Mouse (Mus musculus) lung, postnatal 0 days (tissue): ENCODE results near the gene Ttll12. TPM values are rescaled to one million over a fixed set of nuclear protein-coding genes. Genes with fewer than 3 reads are reported as not detected.

Experiments
- ATAC-seq: fragments of 200-750 bp; cut with Nextera tagmentation; 2 replicates; pipeline ENCODE4 v1.8.0; 2017; ENCODE audit warnings: moderate library complexity
- DNase-seq: peaks from one replicate; pipeline ENCODE4 v3.0.0-alpha.2; 2016; ENCODE audit warnings: low spot score
- H3K27ac ChIP-seq: fragments of 300-500 bp; sonication (generic); 2 replicates; pipeline ENCODE4 v1.5.1; 2014; ENCODE audit warnings: antibody characterized with exemption, mild to moderate bottlenecking, low read length, mixed read lengths
- H3K27me3 ChIP-seq: fragments of 300-500 bp; sonication (generic); replicated peaks from 2 replicates; pipeline ENCODE4 v1.6.1; 2014; ENCODE audit warnings: low read length, mixed read lengths; ENCODE audit not compliant: insufficient read depth
- H3K36me3 ChIP-seq: fragments of 300-500 bp; sonication (generic); 2 replicates; pipeline ENCODE4 v1.6.1; 2014; ENCODE audit warnings: low read length, mixed read lengths; ENCODE audit not compliant: insufficient read depth
- H3K4me1 ChIP-seq: fragments of 300-500 bp; sonication (generic); 2 replicates; pipeline ENCODE4 v1.6.1; 2014; ENCODE audit warnings: antibody characterized with exemption, low read depth, low read length, mixed read lengths; ENCODE audit not compliant: insufficient read depth
- H3K4me2 ChIP-seq: fragments of 300-500 bp; sonication (generic); replicated peaks from 2 replicates; pipeline ENCODE4 v1.6.1; 2014; ENCODE audit warnings: low read depth, mild to moderate bottlenecking, low read length, moderate library complexity, mixed read lengths
- H3K4me3 ChIP-seq: fragments of 300-500 bp; sonication (generic); 2 replicates; pipeline ENCODE4 v1.5.1; 2014; ENCODE audit warnings: low read depth, low read length
- H3K9ac ChIP-seq: fragments of 300-500 bp; sonication (generic); replicated peaks from 2 replicates; pipeline ENCODE4 v1.6.1; 2014; ENCODE audit warnings: low read depth, mild to moderate bottlenecking
- H3K9me3 ChIP-seq: fragments of 300-500 bp; sonication (generic); 2 replicates; pipeline ENCODE4 v1.6.1; 2016; ENCODE audit warnings: low read length, mixed read lengths
- CTCF ChIP-seq: IDR thresholded peaks from 2 replicates; pipeline ENCODE4 v1.5.1; 2016; ENCODE audit warnings: antibody characterized with exemption, mild to moderate bottlenecking
- EP300 ChIP-seq: IDR thresholded peaks from 2 replicates; pipeline ENCODE4 v1.6.1; 2016; ENCODE audit warnings: antibody characterized with exemption, mild to moderate bottlenecking, control low read depth
- WGBS: fragments of 180-500 bp; shearing (Covaris S2); extraction: QIAGEN DNeasy Blood & Tissue Kit; methylation state at CpG from one replicate; pipeline ENCODE4 v1.1.7; 2014; 5-methylcytosine and 5-hydroxymethylcytosine counted together
- polyA plus RNA-seq: library from polyadenylated mRNA; unstranded; fragments of >200 nt; fragmentation: Nextera tagmentation; extraction: Ambion mirVana; gene quantifications from 2 replicates; pipeline ENCODE4 v1.2.1, GENCODE M21; 2015

Ttll12 gene
- polyA plus RNA-seq, 1 experiment from 2014 or later, result 12.3 TPM

DNA sequence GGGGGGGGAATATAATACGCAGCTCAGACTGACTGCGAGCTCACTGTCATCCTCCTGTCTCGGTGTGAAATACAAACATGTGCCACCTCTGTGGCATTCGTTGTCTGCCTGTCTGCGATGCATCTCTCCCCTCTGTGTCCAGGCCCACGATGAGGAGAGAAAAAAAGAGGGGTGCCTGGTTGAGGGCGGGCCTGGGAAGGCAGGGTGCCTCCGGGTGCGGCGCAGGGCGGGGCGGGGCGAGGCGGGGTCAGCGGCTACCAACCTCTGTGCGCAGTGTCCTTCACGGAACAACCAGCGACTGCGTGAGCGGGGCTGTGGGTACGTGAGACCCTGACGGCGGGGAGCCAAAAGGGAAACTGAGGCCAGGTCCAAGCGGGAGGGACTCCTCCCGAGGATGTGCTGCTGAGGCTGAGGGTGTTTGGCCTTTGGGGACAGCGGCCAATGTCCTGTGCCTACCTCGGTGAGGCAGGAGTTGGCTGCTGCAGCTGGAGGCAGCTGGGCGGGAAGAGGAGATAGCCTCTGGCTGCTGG, 31.6 kb downstream of the Ttll12 start, which contains the start of the genes Tspo and Mcat:
Gene Tspo, plus strand, starts transcription at position 266 of the 530 bp plus-strand sequence.
Gene Mcat, minus strand, starts transcription at position 461 of the 530 bp plus-strand sequence.
- Histone ChIP-seq H3K36me3 (no peaks in the 10 kb centered on the region), H3K9me3 (no peaks in the 10 kb centered on the region), H3K4me3 (peak within 1 kb of the TSS; percentile 65), H3K4me1 (no peaks in the 10 kb centered on the region; the same call in 1 of the 2 replicates), H3K27ac (peak within 1 kb of the TSS; percentile 91), H3K9ac (peak within 1 kb of the TSS; percentile 58), H3K4me2 (peak within 1 kb of the TSS; percentile 98), H3K27me3 (no peaks in the 10 kb centered on the region)
- TF ChIP-seq CTCF (no peak), EP300 (no peak)
- DNase-seq, result peak; percentile 69
- 0% methylated on average over 27 of the region's 28 CpGs for whole genome bisulfite sequencing
- ATAC-seq, result peak; percentile 78

DNA sequence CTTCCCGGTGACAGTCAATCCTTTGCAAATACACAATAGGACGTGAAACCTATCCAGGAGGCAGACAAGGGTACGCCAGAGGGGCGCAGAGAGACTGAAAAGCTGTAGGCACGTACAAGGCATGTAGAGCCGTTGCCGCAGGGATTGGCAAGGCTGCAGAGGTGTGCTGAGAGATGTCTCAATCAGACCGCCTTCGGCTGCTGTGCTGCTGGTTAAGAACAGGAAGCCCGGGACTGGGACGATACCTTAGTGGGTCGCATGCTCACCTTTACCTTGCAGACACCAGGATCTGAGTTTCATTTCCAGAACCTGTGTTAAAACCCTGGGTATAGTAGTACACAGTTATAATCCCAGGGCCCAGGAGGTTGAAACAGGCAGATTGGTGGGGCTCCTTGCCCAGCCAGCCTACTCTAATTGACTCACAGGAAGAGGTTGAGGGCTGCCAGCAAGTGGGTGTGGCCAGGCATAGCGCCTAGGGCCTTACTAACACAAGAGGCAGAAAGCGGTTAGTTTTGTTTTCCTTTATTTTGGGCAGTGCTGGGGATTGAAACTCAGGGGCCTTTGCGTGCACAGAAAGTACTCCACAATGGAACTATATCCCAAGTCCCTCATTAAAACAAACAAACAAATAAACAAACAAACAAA, 32.2 kb downstream of the Ttll12 start:
- 26% methylated on average over 15 of the region's 15 CpGs for WGBS
- DNase-seq, result peak; percentile 94
- Histone ChIP-seq H3K4me2 (peak overlapping the region; percentile 98), H3K36me3 (no peaks in the 10 kb centered on the region), H3K27me3 (no peaks in the 10 kb centered on the region), H3K9ac (no peak overlapping the region), H3K4me3 (peak overlapping the region; percentile 65), H3K9me3 (no peaks in the 10 kb centered on the region), H3K4me1 (no peaks in the 10 kb centered on the region; the same call in 1 of the 2 replicates), H3K27ac (peak overlapping the region; percentile 91)
- peak; percentile 83 for ATAC-seq
- TF ChIP-seq EP300 (peak; percentile 36; the same call in 1 of the 2 replicates), CTCF (no peak)

GRCm38 (mm10) chr15:83560941-83561477, 33.9 kb downstream of the Ttll12 start:
- Histone ChIP-seq H3K27me3 (no peaks in the 10 kb centered on the region), H3K4me1 (no peaks in the 10 kb centered on the region; the same call in 1 of the 2 replicates), H3K4me2 (no peak overlapping the region), H3K27ac (no peak overlapping the region), H3K36me3 (no peaks in the 10 kb centered on the region), H3K9ac (no peak overlapping the region), H3K4me3 (no peak overlapping the region), H3K9me3 (no peaks in the 10 kb centered on the region)
- TF ChIP-seq EP300, result no peak
- no peak for TF ChIP-seq CTCF
- DNase-seq (no peak), ATAC-seq (no peak)
- WGBS, result 49% methylated on average over 5 of the region's 5 CpGs

- Histone ChIP-seq H3K4me1 (no peaks in the 10 kb centered on the region; the same call in 1 of the 2 replicates), H3K9ac (peak overlapping the region; percentile 78), H3K27ac (peak overlapping the region; percentile 91), H3K4me2 (peak overlapping the region; percentile 96), H3K9me3 (no peaks in the 10 kb centered on the region), H3K27me3 (no peaks in the 10 kb centered on the region), H3K4me3 (peak overlapping the region; percentile 73), H3K36me3 (0 out of 2 replicates have a peak, but pooled peaks cover under 1% of the 10 kb centered on the region)
- TF ChIP-seq EP300 (no peak), CTCF (no peak)
- DNase-seq (peak; percentile 94), ATAC-seq (peak; percentile 88)
- WGBS, result 3% methylated on average over 56 of the region's 74 CpGs
Measured at GRCm38 (mm10) chr15:83555161-83555974, 39.6 kb downstream of the Ttll12 start.

DNA sequence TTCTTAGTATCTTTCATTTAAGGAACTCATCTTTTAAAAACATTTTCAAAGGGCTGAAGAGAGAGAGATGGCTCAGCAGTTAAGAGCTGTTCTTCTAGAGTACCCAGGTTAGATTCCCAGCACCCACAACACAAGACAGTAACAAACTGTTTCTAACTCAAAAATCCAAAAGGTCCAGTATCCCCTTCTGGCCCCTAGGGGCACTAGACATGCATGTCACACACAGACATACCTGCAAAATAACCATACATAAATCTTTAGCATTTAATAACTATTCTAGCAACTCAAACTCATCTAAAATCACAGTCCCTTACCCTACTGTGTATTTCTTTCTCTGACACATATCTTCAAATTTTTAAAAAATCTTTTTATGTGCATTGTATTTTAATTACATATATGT, 41.1 kb downstream of the Ttll12 start:
- H3K9me3 ChIP-seq, result no peaks in the 10 kb centered on the region
- TF ChIP-seq EP300, result no peak
- TF ChIP-seq CTCF, result peak; percentile 56
- ATAC-seq (no peak), DNase-seq (peak; percentile 27)
- no peak overlapping the region for H3K9ac ChIP-seq
- no peak overlapping the region for H3K4me2 ChIP-seq
- H3K36me3 ChIP-seq, result peaks cover 11% of the 10 kb centered on the region; the same call in 1 of the 2 replicates
- no peaks in the 10 kb centered on the region for H3K27me3 ChIP-seq
- H3K27ac ChIP-seq, result no peak overlapping the region
- H3K4me3 ChIP-seq, result no peak overlapping the region
- no peaks in the 10 kb centered on the region; the same call in 1 of the 2 replicates for H3K4me1 ChIP-seq

DNA sequence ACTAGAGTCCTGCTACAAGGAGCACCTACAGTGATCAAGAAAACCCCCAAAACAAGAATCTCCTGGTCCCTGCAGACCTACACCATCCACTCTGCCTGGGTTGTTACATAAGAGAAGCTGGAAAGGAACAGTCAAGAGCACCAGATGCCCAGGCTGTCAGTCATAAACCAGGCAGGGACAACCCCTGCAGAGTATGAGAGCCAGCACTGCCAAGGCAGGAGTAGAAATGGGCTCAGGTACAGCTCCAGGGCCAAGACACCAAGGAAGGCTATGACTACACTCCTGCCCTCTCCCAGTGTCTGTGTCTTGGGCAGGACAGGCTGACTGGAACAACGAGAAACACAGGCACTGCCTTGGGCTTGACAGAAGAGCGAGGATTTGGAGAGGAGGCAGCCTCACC, 44.8 kb downstream of the Ttll12 start:
- 75% methylated on average over 2 of the region's 2 CpGs for WGBS
- Histone ChIP-seq H3K4me1 (no peaks in the 10 kb centered on the region), H3K9me3 (no peaks in the 10 kb centered on the region), H3K27me3 (no peaks in the 10 kb centered on the region), H3K4me2 (no peak overlapping the region), H3K4me3 (no peak overlapping the region), H3K9ac (no peak overlapping the region), H3K27ac (no peak overlapping the region), H3K36me3 (peaks cover 35% of the 10 kb centered on the region)
- DNase-seq (no peak), ATAC-seq (no peak)
- TF ChIP-seq CTCF (no peak), EP300 (no peak)
